Mouse (Mus musculus): ENCODE measurements around the gene Fgf12. TPM values are rescaled to one million over a fixed set of nuclear protein-coding genes. Genes with fewer than 3 reads are reported as not detected.

Fgf12 gene
- polyA plus RNA-seq, 2 experiments: 6.0 to 8.1 TPM

DNA sequence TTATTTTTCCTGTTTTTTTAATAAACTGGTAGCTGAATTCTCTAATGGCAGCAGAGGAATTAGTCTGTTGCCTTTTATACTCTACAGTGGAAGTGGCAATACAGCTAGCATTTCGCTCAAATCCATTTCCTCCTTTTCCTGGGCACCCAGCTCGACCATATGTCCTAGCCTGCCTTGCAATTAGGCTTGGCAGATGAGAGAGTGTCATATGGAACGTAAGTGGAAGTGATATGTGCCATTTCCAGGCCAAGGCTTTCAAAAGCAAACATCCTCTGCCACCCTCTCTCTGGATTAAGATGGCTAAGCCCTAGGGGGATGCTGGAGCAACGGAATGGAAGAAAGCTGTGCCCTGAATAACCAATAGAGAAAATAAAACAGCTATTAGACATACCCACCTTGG is 350.2 kb downstream of the Fgf12 start:
- Histone ChIP-seq H3K9ac (ENCODE audit: low read depth, low read length, severe bottlenecking) (no peak overlapping the region), H3K27me3 (ENCODE audit: control insufficient read depth, insufficient read depth, low read length) (no peaks in the 10 kb centered on the region), H3K4me3 (replicated peaks; ENCODE audit: low read length) (no peak overlapping the region), H3K36me3 (ENCODE audit: control insufficient read depth, insufficient read depth, low read length) (no peaks in the 10 kb centered on the region), H3K4me2 (replicated peaks; ENCODE audit: low read depth, low read length, severe bottlenecking) (no peak overlapping the region), H3K4me1 (ENCODE audit: control insufficient read depth, insufficient read depth, low read length) (no peaks in the 10 kb centered on the region), H3K27ac (replicated peaks; ENCODE audit: low read depth, low read length) (no peak overlapping the region), H3K9me3 (ENCODE audit: control insufficient read depth, low read length) (no peaks in the 10 kb centered on the region)
- 65% methylated on average over 4 of the region's 4 CpGs for WGBS
- ATAC-seq (ENCODE audit: low FRiP score, low read depth) (no peak), DNase-seq (ENCODE audit: low spot score) (no peak)
- no peak for TF ChIP-seq POLR2A (IDR thresholded peaks at IDR 0.05; ENCODE audit: borderline replicate concordance, extremely low read depth, insufficient read depth, insufficient read length)

GRCm38 (mm10) chr16:28391283-28391682 is 361.6 kb downstream of the Fgf12 start:
- WGBS: 78% methylated on average over 5 of the region's 5 CpGs
- no peak overlapping the region for H3K9ac ChIP-seq (ENCODE audit: low read depth, low read length, severe bottlenecking)
- no peak for TF ChIP-seq POLR2A (IDR thresholded peaks at IDR 0.05; ENCODE audit: borderline replicate concordance, extremely low read depth, insufficient read depth, insufficient read length)

GRCm38 (mm10) chr16:28389114-28389513 is 363.8 kb downstream of the Fgf12 start:
- no peaks in the 10 kb centered on the region for H3K9me3 ChIP-seq (ENCODE audit: control insufficient read depth, low read length)
- H3K4me2 ChIP-seq (replicated peaks; ENCODE audit: low read depth, low read length, severe bottlenecking): no peak overlapping the region
- H3K27ac ChIP-seq (replicated peaks; ENCODE audit: low read depth, low read length): no peak overlapping the region
- no peak overlapping the region for H3K4me3 ChIP-seq (replicated peaks; ENCODE audit: low read length)
- DNase-seq (ENCODE audit: low spot score): no peak
- 85% methylated on average over 4 of the region's 4 CpGs for WGBS
- TF ChIP-seq POLR2A (IDR thresholded peaks at IDR 0.05; ENCODE audit: borderline replicate concordance, extremely low read depth, insufficient read depth, insufficient read length): no peak
- no peaks in the 10 kb centered on the region for H3K27me3 ChIP-seq (ENCODE audit: control insufficient read depth, insufficient read depth, low read length)
- no peak overlapping the region for H3K9ac ChIP-seq (ENCODE audit: low read depth, low read length, severe bottlenecking)
- no peaks in the 10 kb centered on the region for H3K36me3 ChIP-seq (ENCODE audit: control insufficient read depth, insufficient read depth, low read length)
- H3K4me1 ChIP-seq (ENCODE audit: control insufficient read depth, insufficient read depth, low read length): no peaks in the 10 kb centered on the region
- ATAC-seq (ENCODE audit: low FRiP score, low read depth): no peak

More at GRCm38 (mm10) chr16:28391283-28391682, 361.6 kb downstream of the Fgf12 start:
- no peaks in the 10 kb centered on the region for H3K9me3 ChIP-seq (ENCODE audit: control insufficient read depth, low read length)
- H3K27ac ChIP-seq (replicated peaks; ENCODE audit: low read depth, low read length): no peak overlapping the region
- DNase-seq (ENCODE audit: low spot score) (no peak), ATAC-seq (ENCODE audit: low FRiP score, low read depth) (no peak)
- no peak overlapping the region for H3K4me3 ChIP-seq (replicated peaks; ENCODE audit: low read length)
- no peaks in the 10 kb centered on the region for H3K36me3 ChIP-seq (ENCODE audit: control insufficient read depth, insufficient read depth, low read length)
- no peak overlapping the region for H3K4me2 ChIP-seq (replicated peaks; ENCODE audit: low read depth, low read length, severe bottlenecking)
- H3K4me1 ChIP-seq (ENCODE audit: control insufficient read depth, insufficient read depth, low read length): no peaks in the 10 kb centered on the region
- H3K27me3 ChIP-seq (ENCODE audit: control insufficient read depth, insufficient read depth, low read length): no peaks in the 10 kb centered on the region

DNA sequence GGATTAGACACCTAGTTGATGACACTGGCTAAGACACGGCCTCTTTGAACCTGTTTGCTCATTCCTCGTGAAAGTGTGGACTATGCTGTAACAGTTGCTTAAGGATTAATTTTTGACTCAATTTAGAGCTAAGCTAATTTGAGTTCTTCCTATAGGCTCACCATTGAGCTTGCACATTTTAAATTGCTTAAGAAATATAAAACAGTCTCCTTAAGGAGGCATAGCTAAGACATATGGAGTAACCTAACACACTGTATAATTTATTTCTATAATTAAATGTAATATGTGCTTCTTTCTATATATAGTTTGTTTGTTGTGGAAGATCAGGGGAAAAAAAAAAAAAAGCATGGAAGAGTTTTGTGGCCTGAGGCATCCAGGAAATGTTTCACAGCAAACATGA is 378.1 kb downstream of the Fgf12 start:
- Histone ChIP-seq H3K4me2 (replicated peaks; ENCODE audit: low read depth, low read length, severe bottlenecking) (no peak overlapping the region), H3K27me3 (ENCODE audit: control insufficient read depth, insufficient read depth, low read length) (no peaks in the 10 kb centered on the region), H3K27ac (replicated peaks; ENCODE audit: low read depth, low read length) (no peak overlapping the region), H3K4me3 (replicated peaks; ENCODE audit: low read length) (no peak overlapping the region), H3K36me3 (ENCODE audit: control insufficient read depth, insufficient read depth, low read length) (no peaks in the 10 kb centered on the region), H3K9me3 (ENCODE audit: control insufficient read depth, low read length) (no peaks in the 10 kb centered on the region), H3K9ac (ENCODE audit: low read depth, low read length, severe bottlenecking) (no peak overlapping the region), H3K4me1 (ENCODE audit: control insufficient read depth, insufficient read depth, low read length) (no peaks in the 10 kb centered on the region)
- DNase-seq (ENCODE audit: low spot score): no peak
- WGBS: 69% methylated on average over 2 of the region's 2 CpGs
- TF ChIP-seq POLR2A (IDR thresholded peaks at IDR 0.05; ENCODE audit: borderline replicate concordance, extremely low read depth, insufficient read depth, insufficient read length): no peak
- no peak for ATAC-seq (ENCODE audit: low FRiP score, low read depth)

DNA sequence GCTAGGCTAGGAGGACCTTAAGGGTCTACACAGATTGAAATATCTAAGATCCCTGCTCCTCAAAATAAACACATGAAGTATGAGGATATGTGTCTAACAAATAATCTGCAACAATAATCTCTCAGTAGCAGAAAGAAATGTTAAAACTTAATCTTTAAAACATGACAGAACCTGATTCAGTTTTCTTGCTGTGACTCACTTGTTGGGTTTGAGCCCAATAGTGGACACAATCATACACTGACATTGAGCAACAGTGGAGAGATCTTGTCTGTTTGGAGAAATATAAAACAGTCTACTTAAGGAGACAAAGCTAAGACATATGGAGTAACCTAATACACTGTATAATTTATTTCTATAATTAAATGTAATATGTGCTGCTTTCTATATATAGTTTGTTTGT is 379.6 kb downstream of the Fgf12 start:
- DNase-seq (ENCODE audit: low spot score): no peak
- Histone ChIP-seq H3K9ac (ENCODE audit: low read depth, low read length, severe bottlenecking) (no peak overlapping the region), H3K4me1 (ENCODE audit: control insufficient read depth, insufficient read depth, low read length) (no peaks in the 10 kb centered on the region), H3K27me3 (ENCODE audit: control insufficient read depth, insufficient read depth, low read length) (no peaks in the 10 kb centered on the region), H3K9me3 (ENCODE audit: control insufficient read depth, low read length) (no peaks in the 10 kb centered on the region), H3K27ac (replicated peaks; ENCODE audit: low read depth, low read length) (no peak overlapping the region), H3K36me3 (ENCODE audit: control insufficient read depth, insufficient read depth, low read length) (no peaks in the 10 kb centered on the region), H3K4me3 (replicated peaks; ENCODE audit: low read length) (no peak overlapping the region), H3K4me2 (replicated peaks; ENCODE audit: low read depth, low read length, severe bottlenecking) (no peak overlapping the region)
- TF ChIP-seq POLR2A (IDR thresholded peaks at IDR 0.05; ENCODE audit: borderline replicate concordance, extremely low read depth, insufficient read depth, insufficient read length): no peak
- no peak for ATAC-seq (ENCODE audit: low FRiP score, low read depth)

- Histone ChIP-seq H3K36me3 (ENCODE audit: control insufficient read depth, insufficient read depth, low read length) (no peaks in the 10 kb centered on the region), H3K27ac (replicated peaks; ENCODE audit: low read depth, low read length) (no peak overlapping the region), H3K9ac (ENCODE audit: low read depth, low read length, severe bottlenecking) (no peak overlapping the region), H3K27me3 (ENCODE audit: control insufficient read depth, insufficient read depth, low read length) (no peaks in the 10 kb centered on the region), H3K9me3 (ENCODE audit: control insufficient read depth, low read length) (no peaks in the 10 kb centered on the region), H3K4me1 (ENCODE audit: control insufficient read depth, insufficient read depth, low read length) (no peaks in the 10 kb centered on the region), H3K4me2 (replicated peaks; ENCODE audit: low read depth, low read length, severe bottlenecking) (no peak overlapping the region), H3K4me3 (replicated peaks; ENCODE audit: low read length) (no peak overlapping the region)
- DNase-seq (ENCODE audit: low spot score): no peak
- TF ChIP-seq POLR2A (IDR thresholded peaks at IDR 0.05; ENCODE audit: borderline replicate concordance, extremely low read depth, insufficient read depth, insufficient read length): no peak
- ATAC-seq (ENCODE audit: low FRiP score, low read depth): no peak
- 78% methylated on average over 2 of the region's 2 CpGs for whole genome bisulfite sequencing
Observed at GRCm38 (mm10) chr16:28350624-28351023, 402.2 kb downstream of the Fgf12 start.

Data from limb, embryonic 14.5 days (tissue).